Mouse (Mus musculus): ENCODE results near the gene Slc7a7. TPM values are rescaled to one million over a fixed set of nuclear protein-coding genes. Genes with fewer than 3 reads are reported as not detected.

The Slc7a7 gene
- polyA plus RNA-seq, 1 experiment = 1.6 TPM

GRCm38 (mm10) chr14:54415241-54416020, 2.1 kb downstream of the Slc7a7 start:
- Histone ChIP-seq H3K9me3 (no peaks in the 10 kb centered on the region), H3K4me1 (peaks cover 31% of the 10 kb centered on the region), H3K36me3 (replicated peaks; ENCODE audit: low read length) (no peaks in the 10 kb centered on the region), H3K27me3 (replicated peaks) (peaks cover under 1% of the 10 kb centered on the region), H3K4me3 (replicated peaks) (no peak overlapping the region)
- TF ChIP-seq FLI1 (IDR thresholded peaks at IDR 0.05; ENCODE audit: low read length) (no peak), GATA1 (IDR thresholded peaks at IDR 0.05; ENCODE audit: borderline replicate concordance, low read length) (no peak)

DNA sequence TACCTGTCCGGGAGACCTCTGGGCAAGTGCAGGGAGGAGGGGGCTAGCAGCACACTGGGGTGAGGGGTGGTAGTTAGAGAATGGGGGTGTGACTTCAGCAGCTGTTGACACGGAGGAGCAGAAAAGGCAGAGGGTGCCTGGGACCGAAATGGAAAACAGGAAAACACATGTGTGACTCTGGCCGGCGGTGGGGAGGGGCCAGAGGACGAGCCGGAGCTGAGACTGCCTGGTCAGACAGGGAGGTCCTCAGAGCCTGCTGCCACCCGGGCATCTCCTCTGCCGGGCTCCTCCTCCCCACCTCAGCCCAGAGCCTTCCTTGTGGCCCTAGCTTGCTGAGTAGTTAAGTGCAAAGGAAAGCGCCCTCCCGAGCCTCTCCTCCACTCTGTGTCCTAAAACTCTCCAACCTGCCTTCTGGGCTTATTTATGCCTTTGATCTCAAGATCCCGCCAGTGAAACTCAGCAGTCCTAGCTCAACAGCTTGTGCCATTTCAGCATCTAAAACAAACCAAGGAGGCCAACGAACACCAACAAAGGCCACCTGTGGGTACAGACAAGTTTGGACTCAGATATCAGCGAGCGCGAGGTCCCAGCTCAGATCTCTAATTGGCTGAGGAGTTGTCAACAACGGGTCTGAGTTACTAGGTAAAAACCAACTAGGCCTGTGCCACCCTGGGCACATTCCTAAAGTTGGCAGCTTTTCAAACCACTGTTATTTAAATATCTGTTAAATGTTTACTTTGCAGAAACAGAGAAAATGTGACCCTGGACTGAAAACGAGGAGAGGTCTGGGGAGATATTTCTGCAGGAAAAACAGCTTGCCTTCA, 3.5 kb downstream of the Slc7a7 start:
- TF ChIP-seq GATA1 (IDR thresholded peaks at IDR 0.05; ENCODE audit: borderline replicate concordance, low read length) = no peak
- no peak for TF ChIP-seq FLI1 (IDR thresholded peaks at IDR 0.05; ENCODE audit: low read length)
- Histone ChIP-seq H3K4me3 (replicated peaks) (peak overlapping the region; percentile 74), H3K36me3 (replicated peaks; ENCODE audit: low read length) (no peaks in the 10 kb centered on the region), H3K27me3 (replicated peaks) (peaks cover 7% of the 10 kb centered on the region), H3K4me1 (peaks cover 40% of the 10 kb centered on the region), H3K9me3 (no peaks in the 10 kb centered on the region)

- Histone ChIP-seq H3K36me3 (replicated peaks; ENCODE audit: low read length) (no peaks in the 10 kb centered on the region), H3K4me1 (peaks cover 38% of the 10 kb centered on the region), H3K4me3 (replicated peaks) (peak overlapping the region; percentile 20), H3K9me3 (no peaks in the 10 kb centered on the region), H3K27me3 (replicated peaks) (peaks cover 14% of the 10 kb centered on the region)
- TF ChIP-seq GATA1 (IDR thresholded peaks at IDR 0.05; ENCODE audit: borderline replicate concordance, low read length) (no peak), FLI1 (IDR thresholded peaks at IDR 0.05; ENCODE audit: low read length) (no peak)
These were observed 4.9 kb downstream of the Slc7a7 start for GRCm38 (mm10) chr14:54412629-54413170.

DNA sequence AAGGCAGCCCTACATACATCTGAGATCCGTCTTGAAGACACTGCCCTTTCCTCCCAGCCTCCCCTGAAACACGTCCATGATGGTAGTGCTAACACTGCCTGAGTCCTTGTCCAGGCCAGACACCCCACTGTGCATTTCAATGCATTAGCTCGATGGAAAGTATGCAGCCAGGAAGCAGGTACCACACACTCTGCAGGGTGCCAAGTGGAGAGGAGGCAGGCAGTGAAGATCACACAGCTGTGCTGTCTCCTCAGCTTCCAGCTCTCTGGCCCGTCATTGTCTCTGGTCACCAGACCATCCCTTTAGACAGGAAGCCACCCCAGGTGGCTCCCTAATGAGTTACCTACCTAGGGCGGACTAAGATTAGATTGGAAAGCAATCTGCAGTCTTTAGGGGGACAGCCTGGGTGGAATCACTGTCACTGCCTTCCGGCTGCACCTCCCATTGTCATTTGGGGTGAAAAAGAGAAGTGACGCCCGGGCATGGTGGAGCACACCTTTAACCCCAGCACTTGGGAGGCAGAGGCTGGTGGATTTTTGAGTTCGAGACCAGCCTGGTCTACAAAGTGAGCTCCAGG, 5.5 kb downstream of the Slc7a7 start:
- TF ChIP-seq GATA1 (IDR thresholded peaks at IDR 0.05; ENCODE audit: borderline replicate concordance, low read length) (no peak), FLI1 (IDR thresholded peaks at IDR 0.05; ENCODE audit: low read length) (no peak)
- Histone ChIP-seq H3K4me1 (peaks cover 33% of the 10 kb centered on the region), H3K9me3 (no peaks in the 10 kb centered on the region), H3K36me3 (replicated peaks; ENCODE audit: low read length) (no peaks in the 10 kb centered on the region), H3K27me3 (replicated peaks) (peaks cover 14% of the 10 kb centered on the region), H3K4me3 (replicated peaks) (no peak overlapping the region)

DNA sequence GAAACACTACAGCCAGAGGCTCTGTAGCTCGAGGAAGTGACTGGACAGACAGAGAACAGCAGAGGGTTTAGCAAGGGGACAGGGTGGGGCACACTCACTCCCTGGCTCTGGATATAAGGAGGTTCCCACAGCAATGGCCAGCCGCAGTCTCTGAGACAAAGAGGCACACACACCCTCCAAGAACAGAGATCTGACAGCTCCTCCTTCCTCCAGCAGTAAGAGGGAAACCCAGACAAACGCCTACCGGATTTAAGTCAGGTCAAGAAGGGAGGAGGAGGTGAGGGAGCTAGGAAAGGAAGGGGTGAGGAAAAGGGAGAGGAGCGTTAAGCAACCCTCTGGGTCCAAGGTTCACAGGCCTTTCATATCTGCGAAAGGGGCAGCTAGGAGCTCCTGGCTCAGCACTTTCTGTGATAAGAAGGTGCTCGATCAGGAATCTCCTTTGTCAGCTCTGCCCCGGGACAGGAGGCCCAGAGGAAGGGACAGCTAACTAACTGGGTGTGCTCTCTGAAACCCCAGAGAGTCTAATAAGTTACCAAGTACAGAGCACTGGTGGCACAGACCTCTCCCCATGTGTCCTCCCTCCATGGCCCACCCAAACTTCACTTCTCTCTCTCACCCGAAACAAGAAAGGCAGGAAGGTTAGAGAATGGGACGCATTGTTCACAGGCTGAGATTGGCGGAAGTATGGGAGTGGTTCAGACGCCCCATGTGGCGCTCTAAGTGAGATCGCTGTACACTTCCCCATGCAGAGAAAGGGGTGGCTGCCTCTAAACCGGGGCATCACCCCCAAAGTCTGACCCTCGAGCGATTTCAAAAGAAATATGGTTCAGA, 7.4 kb downstream of the Slc7a7 start:
- no peak for TF ChIP-seq FLI1 (IDR thresholded peaks at IDR 0.05; ENCODE audit: low read length)
- TF ChIP-seq GATA1 (IDR thresholded peaks at IDR 0.05; ENCODE audit: borderline replicate concordance, low read length) = no peak
- Histone ChIP-seq H3K36me3 (replicated peaks; ENCODE audit: low read length) (no peaks in the 10 kb centered on the region), H3K4me3 (replicated peaks) (peak overlapping the region; percentile 26), H3K9me3 (no peaks in the 10 kb centered on the region), H3K27me3 (replicated peaks) (peaks cover 17% of the 10 kb centered on the region), H3K4me1 (peaks cover 25% of the 10 kb centered on the region)

DNA sequence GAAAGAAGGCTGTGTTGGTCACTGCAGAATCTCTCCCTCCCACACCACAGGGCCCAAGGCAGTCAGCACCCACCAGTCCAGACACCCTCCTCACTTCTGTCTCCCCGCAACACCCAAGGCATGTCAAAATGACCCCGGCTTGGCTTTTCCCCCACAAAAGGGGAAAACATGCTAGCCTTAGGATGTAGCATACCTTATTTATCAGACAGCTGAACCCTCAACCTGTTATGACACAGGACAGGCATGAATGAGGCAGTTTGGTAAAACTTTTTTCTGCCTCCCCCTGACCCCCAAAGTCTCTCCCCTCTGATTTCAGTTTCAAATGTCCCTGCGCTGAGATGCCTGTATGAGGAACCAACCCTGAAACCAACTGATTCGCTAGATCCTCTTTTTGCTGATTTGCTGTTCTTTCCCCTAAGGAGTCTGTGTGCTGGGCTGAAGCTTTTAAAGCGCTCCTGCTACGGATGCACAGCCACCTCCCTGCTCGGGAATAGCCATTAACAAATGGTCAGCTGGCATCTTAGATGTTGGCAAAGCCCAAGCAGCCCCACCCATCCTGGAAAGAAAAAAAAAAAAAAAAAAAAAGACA, 8.4 kb downstream of the Slc7a7 start:
- no peak overlapping the region for H3K4me3 ChIP-seq (replicated peaks)

GRCm38 (mm10) chr14:54408336-54409056, 9.1 kb downstream of the Slc7a7 start:
- Histone ChIP-seq H3K4me1 (peaks cover 17% of the 10 kb centered on the region), H3K4me3 (replicated peaks) (peak overlapping the region; percentile 54), H3K36me3 (replicated peaks; ENCODE audit: low read length) (no peaks in the 10 kb centered on the region), H3K9me3 (no peaks in the 10 kb centered on the region), H3K27me3 (replicated peaks) (peaks cover 19% of the 10 kb centered on the region)
- TF ChIP-seq FLI1 (IDR thresholded peaks at IDR 0.05; ENCODE audit: low read length) (no peak), GATA1 (IDR thresholded peaks at IDR 0.05; ENCODE audit: borderline replicate concordance, low read length) (no peak)

More for the DNA sequence above, 8.4 kb downstream of the Slc7a7 start:
- Histone ChIP-seq H3K9me3 (no peaks in the 10 kb centered on the region), H3K27me3 (replicated peaks) (peaks cover 19% of the 10 kb centered on the region), H3K4me1 (peaks cover 24% of the 10 kb centered on the region), H3K36me3 (replicated peaks; ENCODE audit: low read length) (no peaks in the 10 kb centered on the region)
- TF ChIP-seq FLI1 (IDR thresholded peaks at IDR 0.05; ENCODE audit: low read length) (no peak), GATA1 (IDR thresholded peaks at IDR 0.05; ENCODE audit: borderline replicate concordance, low read length) (no peak)

DNA sequence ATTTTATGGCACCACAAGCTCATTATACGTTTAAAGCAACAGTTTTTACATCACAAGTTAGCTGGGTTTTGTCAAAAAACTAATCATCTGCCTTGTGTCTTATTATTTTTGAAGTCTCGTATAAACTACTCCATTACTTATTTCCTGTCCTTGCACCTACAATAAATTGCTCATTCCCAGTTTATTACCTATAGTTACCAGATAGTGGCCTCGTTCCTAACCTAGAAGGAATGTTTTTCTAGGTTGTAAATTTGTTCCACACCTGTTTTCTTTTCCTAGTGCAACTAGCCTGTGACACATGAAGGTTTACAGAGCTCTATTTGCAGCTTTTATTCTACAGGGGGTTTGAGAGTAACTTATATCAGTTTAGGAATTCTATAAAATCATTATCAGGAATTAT, 15.9 kb downstream of the Slc7a7 start:
- Histone ChIP-seq H3K4me3 (replicated peaks) (no peak overlapping the region), H3K36me3 (replicated peaks; ENCODE audit: low read length) (no peaks in the 10 kb centered on the region), H3K4me1 (peaks cover 20% of the 10 kb centered on the region), H3K9me3 (no peaks in the 10 kb centered on the region), H3K27me3 (replicated peaks) (peaks cover 10% of the 10 kb centered on the region)
- no peak for TF ChIP-seq FLI1 (IDR thresholded peaks at IDR 0.05; ENCODE audit: low read length)
- no peak for TF ChIP-seq GATA1 (IDR thresholded peaks at IDR 0.05; ENCODE audit: borderline replicate concordance, low read length)

Data from megakaryocyte, embryonic 14.5 days (primary cell).